Mouse (Mus musculus) fat pad, adult 2 months (tissue): ENCODE results near the gene Plce1.

Source experiments
- DNase-seq: peaks from one replicate; pipeline ENCODE4 v3.0.0-alpha.2; 2011; ENCODE audit warnings: low read depth, low spot score; ENCODE audit errors: extremely low read depth

The Plce1 gene

GRCm38 (mm10) chr19:38798291-38798690 lies 317.4 kb downstream of the Plce1 start:
- no peak for DNase-seq

- DNase-seq, result no peak
Measured at GRCm38 (mm10) chr19:38798801-38799200, 317.9 kb downstream of the Plce1 start.

- DNase-seq, result no peak
Measured at GRCm38 (mm10) chr19:38818191-38818590, 337.3 kb downstream of the Plce1 start.

- peak; percentile 16 for DNase-seq
Measured at GRCm38 (mm10) chr19:38818766-38819426, 338.0 kb downstream of the Plce1 start, which contains the start of gene Noc3l. Noc3l (minus strand) TSS chr19:38819237.

- no peak for DNase-seq
Measured at GRCm38 (mm10) chr19:38819427-38819802, 338.5 kb downstream of the Plce1 start.

GRCm38 (mm10) chr19:38820186-38820804 lies 339.4 kb downstream of the Plce1 start:
- DNase-seq, result no peak

GRCm38 (mm10) chr19:38833224-38833623 lies 352.3 kb downstream of the Plce1 start:
- no peak for DNase-seq
